ENCODE assay signal across 8 mouse cellular contexts in genomic region chr1:172309699-172310398, GRCm38 (mm10). TPM values are rescaled to one million over a fixed set of nuclear protein-coding genes. Genes with fewer than 3 reads are reported as not detected.
DNase-seq lines count a peak whose midpoint lies in the region; ATAC-seq and TF ChIP-seq lines count a peak whose summit lies in the region.

No protein-coding gene starts in this region.

- H3K4me3 ChIP-seq in MEL (ENCODE audit: control insufficient read depth in 1 of 2, insufficient read depth in 1 of 2, low read depth in 2 of 2, low read length in 2 of 2): peak overlapping the region; percentile 41 to 51
- peak overlapping the region; percentile 29 for H3K4me3 ChIP-seq in forebrain, embryonic 16.5 days (replicated peaks; ENCODE audit: low read length)
- H3K4me3 ChIP-seq in neural tube, embryonic 15.5 days (replicated peaks): peak overlapping the region; percentile 25

- H3K79me2 ChIP-seq in MEL (ENCODE audit: control insufficient read depth, insufficient read depth, low read length, poor library complexity): peaks cover 20% of the 10 kb centered on the region

- H3K4me1 ChIP-seq in MEL (ENCODE audit: control insufficient read depth in 1 of 2, insufficient read depth in 2 of 2, low read length in 2 of 2): peaks cover 2 to 23% of the 10 kb centered on the region in 2 experiments
- peaks cover 47% of the 10 kb centered on the region for H3K4me1 ChIP-seq in forebrain, embryonic 16.5 days (replicated peaks; ENCODE audit: control insufficient read depth, insufficient read depth, low read length)
- peaks cover 54% of the 10 kb centered on the region for H3K4me1 ChIP-seq in neural tube, embryonic 15.5 days

- peak; percentile 95 to 99 (median 98) for TF ChIP-seq CTCF in MEL (IDR thresholded peaks at IDR 0.05 in 2 of 3, conservative IDR thresholded peaks at IDR 0.05 in 1 of 3; ENCODE audit: control insufficient read depth in 1 of 3, insufficient read depth in 1 of 3, low read depth in 2 of 3, low read length in 3 of 3, poor library complexity in 1 of 3, severe bottlenecking in 1 of 3)

- no peaks in the 10 kb centered on the region for H3K27me3 ChIP-seq in MEL (ENCODE audit: control insufficient read depth in 1 of 2, insufficient read depth in 2 of 2, low read length in 2 of 2)
- no peaks in the 10 kb centered on the region for H3K27me3 ChIP-seq in forebrain, embryonic 16.5 days (replicated peaks; ENCODE audit: control insufficient read depth, insufficient read depth, low read length)
- H3K27me3 ChIP-seq in neural tube, embryonic 15.5 days (replicated peaks): no peaks in the 10 kb centered on the region

- peak overlapping the region; percentile 84 for H3K27ac ChIP-seq in MEL (ENCODE audit: control insufficient read depth, low read depth, low read length)
- H3K27ac ChIP-seq in forebrain, embryonic 16.5 days (ENCODE audit: low read length): peak overlapping the region; percentile 89
- peak overlapping the region; percentile 84 for H3K27ac ChIP-seq in neural tube, embryonic 15.5 days (replicated peaks)

- intact Hi-C loops in heart, postnatal 36 days (cut with DNase I): loop anchor here (1.0 to 2.0 kb wide), 4 partner anchors 93 to 191 kb away; partner anchors contain the start of gene Dcaf8

- peak overlapping the region; percentile 66 for H3K4me2 ChIP-seq in forebrain, embryonic 16.5 days (ENCODE audit: low read length)
- peak overlapping the region; percentile 63 for H3K4me2 ChIP-seq in neural tube, embryonic 15.5 days

- peak overlapping the region; percentile 86 for H3K9ac ChIP-seq in MEL (ENCODE audit: control insufficient read depth, low read depth, low read length, poor library complexity, severe bottlenecking)
- peak overlapping the region; percentile 55 for H3K9ac ChIP-seq in forebrain, embryonic 16.5 days (replicated peaks; ENCODE audit: low read depth, low read length)
- peak overlapping the region; percentile 27 for H3K9ac ChIP-seq in neural tube, embryonic 15.5 days (replicated peaks)

- peak; percentile 9 to 55; a peak in 3 of 4 replicates for TF ChIP-seq EP300 in MEL (IDR thresholded peaks at IDR 0.05; ENCODE audit: low read depth in 1 of 2, low read length in 2 of 2)

- peak; percentile 93 for TF ChIP-seq RAD21 in MEL (IDR thresholded peaks at IDR 0.05; ENCODE audit: low read depth, low read length)

- ATAC-seq in forebrain, embryonic 16.5 days: peak; percentile 68
- peak; percentile 74 for ATAC-seq in neural tube, embryonic 15.5 days (ENCODE audit: low FRiP score)

- H3K36me3 ChIP-seq in MEL (ENCODE audit: control insufficient read depth in 1 of 2, insufficient read depth in 2 of 2, low read length in 2 of 2): peaks cover 0 to 13% of the 10 kb centered on the region in 2 experiments; a peak in 2 of 4 replicates
- H3K36me3 ChIP-seq in forebrain, embryonic 16.5 days (ENCODE audit: control insufficient read depth, insufficient read depth): no peaks in the 10 kb centered on the region
- H3K36me3 ChIP-seq in neural tube, embryonic 15.5 days: no peaks in the 10 kb centered on the region

- peak in 1 of 2 experiments; percentile 68; a peak in 1 of 4 replicates for TF ChIP-seq POLR2A in MEL (IDR thresholded peaks at IDR 0.05; ENCODE audit: control insufficient read depth in 1 of 2, insufficient read depth in 1 of 2, low read depth in 1 of 2, low read length in 2 of 2, poor library complexity in 1 of 2)

- H3K9me3 ChIP-seq in MEL (replicated peaks; ENCODE audit: insufficient read depth, low read length): no peaks in the 10 kb centered on the region
- no peaks in the 10 kb centered on the region for H3K9me3 ChIP-seq in forebrain, embryonic 16.5 days (ENCODE audit: control insufficient read depth, low read length)
- H3K9me3 ChIP-seq in neural tube, embryonic 15.5 days (replicated peaks): no peaks in the 10 kb centered on the region

- 2% methylated on average over 14 of the region's 14 CpGs for WGBS in forebrain, embryonic 16.5 days
- WGBS in neural tube, embryonic 15.5 days: 1% methylated on average over 14 of the region's 14 CpGs

- peak; percentile 95 for DNase-seq in MEL (ENCODE audit: low read depth, low spot score)
- peak; percentile 90 to 94 for DNase-seq in cerebellum, adult 18-20 months
- peak; percentile 93 for DNase-seq in heart, postnatal 36 days
- peak; percentile 83 to 96 for DNase-seq in layer of hippocampus, adult 18-20 months (ENCODE audit: low spot score in 2 of 2)
- DNase-seq in lung, adult 18-20 months: peak; percentile 88 to 93
- peak; percentile 96 for DNase-seq in testis, postnatal 10 days (ENCODE audit: low spot score)

TF ChIP-seq in MEL, 35 proteins besides CTCF, POLR2A, EP300 and RAD21 (continues in another document):
- peak; percentile 47; the same call in 1 of the 2 replicates for TF ChIP-seq ELF1 (IDR thresholded peaks at IDR 0.05; ENCODE audit: low read depth, low read length)
- peak; percentile 95 for TF ChIP-seq SMC3 (IDR thresholded peaks at IDR 0.05; ENCODE audit: low read depth, low read length)
- TF ChIP-seq TAL1 (IDR thresholded peaks at IDR 0.05; ENCODE audit: low read length): no peak
- peak; percentile 97 for TF ChIP-seq MXI1 (IDR thresholded peaks at IDR 0.05; ENCODE audit: low read depth, low read length)
- TF ChIP-seq ZC3H11A (IDR thresholded peaks at IDR 0.05; ENCODE audit: low read depth, low read length): peak; percentile 89
- peak; percentile 97 for TF ChIP-seq MAX (IDR thresholded peaks at IDR 0.05; ENCODE audit: low read length)
- peak; percentile 43; the same call in 1 of the 2 replicates for TF ChIP-seq MAZ (IDR thresholded peaks at IDR 0.05; ENCODE audit: low read depth, low read length)
- 0 out of 2 replicates have a peak, but pooled peaks have one; percentile 48 for TF ChIP-seq ZKSCAN1 (IDR thresholded peaks at IDR 0.05; ENCODE audit: low read depth, low read length)
- peak; percentile 27; the same call in 1 of the 2 replicates for TF ChIP-seq MYB (IDR thresholded peaks at IDR 0.05; ENCODE audit: low read depth, low read length)
- TF ChIP-seq NRF1 (IDR thresholded peaks at IDR 0.05; ENCODE audit: insufficient read depth, low read depth, low read length, poor library complexity, severe bottlenecking): no peak
- no peak for TF ChIP-seq POLR2AphosphoS2 (IDR thresholded peaks at IDR 0.05; ENCODE audit: low read length)
- TF ChIP-seq UBTF (IDR thresholded peaks at IDR 0.05; ENCODE audit: borderline replicate concordance, insufficient read depth, low read depth, low read length): no peak
- no peak for TF ChIP-seq ZMIZ1 (IDR thresholded peaks at IDR 0.05; ENCODE audit: low read depth, low read length)
- peak; percentile 81 for TF ChIP-seq BHLHE40 (IDR thresholded peaks at IDR 0.05; ENCODE audit: borderline replicate concordance, low read depth, low read length)
- TF ChIP-seq HCFC1 (IDR thresholded peaks at IDR 0.05; ENCODE audit: low read depth, low read length): peak; percentile 38; the same call in 1 of the 2 replicates
- TF ChIP-seq KAT2A (conservative IDR thresholded peaks at IDR 0.05; ENCODE audit: low read depth, low read length): no peak
- peak; percentile 69 for TF ChIP-seq CHD2 (IDR thresholded peaks at IDR 0.05; ENCODE audit: low read length)

RNA-seq across cellular contexts. Expression of gene Atp1a2, which starts 12.0 kb away (rescaled TPM):
- total RNA-seq in MEL (2012; rRNA removed): 0.10 TPM in 1 of 2 replicates, not detected in the other
- under 1 TPM in 1 of 2 experiments, not detected in 1; 0.04 TPM for polyA plus RNA-seq in MEL (2012; ENCODE audit: insufficient read depth in 1 of 2, insufficient read length in 2 of 2, low read depth in 1 of 2, low replicate concordance in 2 of 2, missing spikeins in 1 of 2)
- polyA plus RNA-seq in forebrain, embryonic 16.5 days (2015; fragmentation: Nextera tagmentation; extraction: Ambion mirVana): 42.4 and 47.1 TPM in 2 replicates
- 100 to 1,000 TPM; 604 to 624 TPM for total RNA-seq in heart, postnatal 36 days (2021)
- total RNA-seq in layer of hippocampus, adult 18-20 months (2021): 100 to 1,000 TPM; 555 to 598 TPM
- polyA plus RNA-seq in neural tube, embryonic 15.5 days (2015; fragmentation: Nextera tagmentation; extraction: Ambion mirVana): 57.9 and 63.1 TPM in 2 replicates

RNA-seq across cellular contexts. Expression of gene Kcnj9, which starts 19.3 kb away (rescaled TPM):
- not detected in 2 replicates for total RNA-seq in MEL (2012; rRNA removed)
- under 1 TPM in 1 of 2 experiments, not detected in 1; 0.08 TPM for polyA plus RNA-seq in MEL (2012; ENCODE audit: insufficient read depth in 1 of 2, insufficient read length in 2 of 2, low read depth in 1 of 2, low replicate concordance in 2 of 2, missing spikeins in 1 of 2)
- polyA plus RNA-seq in forebrain, embryonic 16.5 days (2015; fragmentation: Nextera tagmentation; extraction: Ambion mirVana): 2.6 and 4.2 TPM in 2 replicates
- total RNA-seq in heart, postnatal 36 days (2021): not detected
- total RNA-seq in layer of hippocampus, adult 18-20 months (2021): 10 to 100 TPM; 70.6 to 75.4 TPM
- polyA plus RNA-seq in neural tube, embryonic 15.5 days (2015; fragmentation: Nextera tagmentation; extraction: Ambion mirVana): 2.5 and 3.2 TPM in 2 replicates

RNA-seq across cellular contexts. Expression of gene Kcnj10, which starts 31.2 kb away (rescaled TPM):
- 0.03 and 0.04 TPM in 2 replicates for total RNA-seq in MEL (2012; rRNA removed)
- polyA plus RNA-seq in MEL (2012; ENCODE audit: insufficient read depth in 1 of 2, insufficient read length in 2 of 2, low read depth in 1 of 2, low replicate concordance in 2 of 2, missing spikeins in 1 of 2): under 1 TPM in 1 of 2 experiments, not detected in 1; 0.72 TPM
- 2.1 and 2.2 TPM in 2 replicates for polyA plus RNA-seq in forebrain, embryonic 16.5 days (2015; fragmentation: Nextera tagmentation; extraction: Ambion mirVana)
- under 1 TPM; 0.05 to 0.11 TPM for total RNA-seq in heart, postnatal 36 days (2021)
- total RNA-seq in layer of hippocampus, adult 18-20 months (2021): 10 to 100 TPM; 82.6 to 88.4 TPM
- 2.3 and 2.5 TPM in 2 replicates for polyA plus RNA-seq in neural tube, embryonic 15.5 days (2015; fragmentation: Nextera tagmentation; extraction: Ambion mirVana)

RNA-seq across cellular contexts. Expression of gene Igsf8, which starts 48.4 kb away (rescaled TPM):
- total RNA-seq in MEL (2012; rRNA removed): 65.2 and 88.0 TPM in 2 replicates
- 10 to 100 TPM in 1 of 2 experiments, not detected in 1; 97.2 TPM for polyA plus RNA-seq in MEL (2012; ENCODE audit: insufficient read depth in 1 of 2, insufficient read length in 2 of 2, low read depth in 1 of 2, low replicate concordance in 2 of 2, missing spikeins in 1 of 2)
- 136 and 152 TPM in 2 replicates for polyA plus RNA-seq in forebrain, embryonic 16.5 days (2015; fragmentation: Nextera tagmentation; extraction: Ambion mirVana)
- 10 to 100 TPM; 10.9 to 12.4 TPM for total RNA-seq in heart, postnatal 36 days (2021)
- total RNA-seq in layer of hippocampus, adult 18-20 months (2021): 100 to 1,000 TPM; 262 to 286 TPM
- polyA plus RNA-seq in neural tube, embryonic 15.5 days (2015; fragmentation: Nextera tagmentation; extraction: Ambion mirVana): 70.9 and 71.3 TPM in 2 replicates

RNA-seq across cellular contexts. Expression of gene Atp1a4, which starts 51.6 kb away (rescaled TPM):
- total RNA-seq in MEL (2012; rRNA removed): not detected in 2 replicates
- not detected for polyA plus RNA-seq in MEL (2012; ENCODE audit: insufficient read depth in 1 of 2, insufficient read length in 2 of 2, low read depth in 1 of 2, low replicate concordance in 2 of 2, missing spikeins in 1 of 2)
- polyA plus RNA-seq in forebrain, embryonic 16.5 days (2015; fragmentation: Nextera tagmentation; extraction: Ambion mirVana): 0.11 TPM in 1 of 2 replicates, not detected in the other
- total RNA-seq in heart, postnatal 36 days (2021): not detected
- not detected for total RNA-seq in layer of hippocampus, adult 18-20 months (2021)
- 0.05 TPM in 1 of 2 replicates, not detected in the other for polyA plus RNA-seq in neural tube, embryonic 15.5 days (2015; fragmentation: Nextera tagmentation; extraction: Ambion mirVana)

Comparison
In these comparisons a context has a peak if more than half of its experiments do, and no peak if none do; other contexts are left out.
1. Peak in every context shown above with its lines: DNase-seq, ATAC-seq, H3K4me3 ChIP-seq and H3K27ac ChIP-seq.
2. H3K9ac ChIP-seq: peak in every context shown above with its lines; median percentile 86 in MEL; 55 in forebrain, embryonic 16.5 days; 27 in neural tube, embryonic 15.5 days.
3. RNA of gene Atp1a2, which starts 12.0 kb away (total RNA-seq): 604 to 624 TPM in heart, postnatal 36 days and 555 to 598 TPM in layer of hippocampus, adult 18-20 months; 0.10 TPM in MEL; every median in the first group is over 100 times any median in the second.
4. RNA of gene Kcnj9, which starts 19.3 kb away (total RNA-seq): 70.6 to 75.4 TPM in layer of hippocampus, adult 18-20 months; not detected in heart, postnatal 36 days and not detected in MEL; every median in the first group is over 10 times any median in the second.
5. RNA of gene Kcnj10, which starts 31.2 kb away (total RNA-seq): 82.6 to 88.4 TPM in layer of hippocampus, adult 18-20 months; 0.05 to 0.11 TPM in heart, postnatal 36 days and 0.03 to 0.04 TPM in MEL; every median in the first group is over 10 times any median in the second.